Mouse (Mus musculus) inflammation-experienced regulatory T-cells, adult 16 weeks (primary cell): Measurements from ENCODE around the gene Accsl. TPM values are rescaled to one million over a fixed set of nuclear protein-coding genes. Genes with fewer than 3 reads are reported as not detected.

ENCODE experiments used
- polyA plus RNA-seq: library from polyadenylated mRNA; unstranded; fragments of 100-300 nt; shearing (Covaris generic); gene quantifications from one replicate; pipeline ENCODE4 v1.2.1, GENCODE M21; 2017

Accsl gene
- polyA plus RNA-seq = not detected

GRCm38 (mm10) chr2:93869107-93869600, at the start of gene Accsl:
Accsl (minus strand) TSS chr2:93869157.

GRCm38 (mm10) chr2:93849505-93850089, 19.4 kb downstream of the Accsl start, which contains the start of gene Accs:
Accs (minus strand) TSS chr2:93849943.

GRCm38 (mm10) chr2:93822045-93822749, 46.8 kb downstream of the Accsl start, which contains the start of gene Ext2:
Ext2 (minus strand) TSS chr2:93822568.

Other genes starting within 250 kb of the Accsl start
- not detected for gene Alx4, start 226.8 kb downstream of the Accsl start, polyA plus RNA-seq
- 44.4 TPM for gene Ext2, start 46.6 kb downstream of the Accsl start, polyA plus RNA-seq
- 12.6 TPM for gene Accs, start 19.2 kb downstream of the Accsl start, polyA plus RNA-seq
- gene Gm13889, start 88.0 kb upstream of the Accsl start, polyA plus RNA-seq = not detected
- gene Gm27027, start 127.2 kb upstream of the Accsl start, polyA plus RNA-seq = not detected
- 79.2 TPM for gene Alkbh3, start 141.7 kb upstream of the Accsl start, polyA plus RNA-seq